Mouse (Mus musculus): ENCODE data around the gene Nop16. TPM values are rescaled to one million over a fixed set of nuclear protein-coding genes. Genes with fewer than 3 reads are reported as not detected.
"Not testable (repeated sequence)": the region's sequence is repeated elsewhere in the genome, so short reads cannot be mapped to it uniquely, and the experiment has no call there.

Gene Nop16
- polyA plus RNA-seq, 1 experiment from 2014 or later, result 75.1 TPM

GRCm38 (mm10) chr13:54616307-54616706 is 26.4 kb upstream of the Nop16 start:
- no peaks in the 10 kb centered on the region for H3K36me3 ChIP-seq (replicated peaks; ENCODE audit: control insufficient read depth, insufficient read depth, low read depth, low read length)
- H3K4me3 ChIP-seq (ENCODE audit: low read depth, low read length), result no peak overlapping the region
- ATAC-seq (replicated peaks; ENCODE audit: insufficient number of reproducible peaks, low FRiP score, low TSS enrichment, low read depth) (no peak), DNase-seq (ENCODE audit: low spot score) (no peak)
- H3K9me3 ChIP-seq (replicated peaks; ENCODE audit: control insufficient read depth, low read length), result no peaks in the 10 kb centered on the region
- no peaks in the 10 kb centered on the region for H3K27me3 ChIP-seq (ENCODE audit: control insufficient read depth, insufficient read depth, low read length)
- 81% methylated on average over 8 of the region's 8 CpGs for WGBS
- no peak overlapping the region for H3K4me2 ChIP-seq (ENCODE audit: low read depth, low read length)
- no peaks in the 10 kb centered on the region for H3K4me1 ChIP-seq (ENCODE audit: control insufficient read depth, insufficient read depth, low read length)
- no peak overlapping the region for H3K27ac ChIP-seq (replicated peaks; ENCODE audit: low read depth, low read length)
- no peak overlapping the region for H3K9ac ChIP-seq (replicated peaks; ENCODE audit: low read length)

GRCm38 (mm10) chr13:54613141-54613540 is 23.3 kb upstream of the Nop16 start:
- not testable (repeated sequence) for H3K9me3 ChIP-seq (replicated peaks; ENCODE audit: control insufficient read depth, low read length); ATAC-seq (replicated peaks; ENCODE audit: insufficient number of reproducible peaks, low FRiP score, low TSS enrichment, low read depth); H3K9ac ChIP-seq (replicated peaks; ENCODE audit: low read length); H3K4me1 ChIP-seq (ENCODE audit: control insufficient read depth, insufficient read depth, low read length); DNase-seq (ENCODE audit: low spot score); H3K4me2 ChIP-seq (ENCODE audit: low read depth, low read length); H3K36me3 ChIP-seq (replicated peaks; ENCODE audit: control insufficient read depth, insufficient read depth, low read depth, low read length); H3K4me3 ChIP-seq (ENCODE audit: low read depth, low read length); H3K27me3 ChIP-seq (ENCODE audit: control insufficient read depth, insufficient read depth, low read length); H3K27ac ChIP-seq (replicated peaks; ENCODE audit: low read depth, low read length)
- WGBS, result 84% methylated on average over 8 of the region's 8 CpGs

GRCm38 (mm10) chr13:54610972-54611754 is 21.3 kb upstream of the Nop16 start, which contains the start of gene Cltb:
Cltb (minus strand) TSS chr13:54611344.
- peak within 1 kb of the TSS; percentile 71 for H3K9ac ChIP-seq (replicated peaks; ENCODE audit: low read length)
- H3K9me3 ChIP-seq (replicated peaks; ENCODE audit: control insufficient read depth, low read length), result no peaks in the 10 kb centered on the region
- under 1% methylated on average over 65 of the region's 66 CpGs for WGBS
- ATAC-seq (replicated peaks; ENCODE audit: insufficient number of reproducible peaks, low FRiP score, low TSS enrichment, low read depth) (peak; percentile 49), DNase-seq (ENCODE audit: low spot score) (peak; percentile 78)
- no peaks in the 10 kb centered on the region for H3K36me3 ChIP-seq (replicated peaks; ENCODE audit: control insufficient read depth, insufficient read depth, low read depth, low read length)
- peak within 1 kb of the TSS; percentile 94 for H3K4me2 ChIP-seq (ENCODE audit: low read depth, low read length)
- no peak within 1 kb of the TSS for H3K27ac ChIP-seq (replicated peaks; ENCODE audit: low read depth, low read length)
- no peaks in the 10 kb centered on the region for H3K4me1 ChIP-seq (ENCODE audit: control insufficient read depth, insufficient read depth, low read length)
- peaks cover 4% of the 10 kb centered on the region; the same call in 1 of the 2 replicates for H3K27me3 ChIP-seq (ENCODE audit: control insufficient read depth, insufficient read depth, low read length)
- peak within 1 kb of the TSS; percentile 61 for H3K4me3 ChIP-seq (ENCODE audit: low read depth, low read length)

- H3K4me1 ChIP-seq (ENCODE audit: control insufficient read depth, insufficient read depth, low read length), result no peaks in the 10 kb centered on the region
- ATAC-seq (replicated peaks; ENCODE audit: insufficient number of reproducible peaks, low FRiP score, low TSS enrichment, low read depth) (peak; percentile 31; the same call in 1 of the 2 replicates), DNase-seq (ENCODE audit: low spot score) (no peak)
- no peaks in the 10 kb centered on the region for H3K9me3 ChIP-seq (replicated peaks; ENCODE audit: control insufficient read depth, low read length)
- peak overlapping the region; percentile 94 for H3K4me2 ChIP-seq (ENCODE audit: low read depth, low read length)
- H3K27me3 ChIP-seq (ENCODE audit: control insufficient read depth, insufficient read depth, low read length), result peaks cover 4% of the 10 kb centered on the region; the same call in 1 of the 2 replicates
- H3K4me3 ChIP-seq (ENCODE audit: low read depth, low read length), result peak overlapping the region; percentile 61
- WGBS, result 8% methylated on average over 13 of the region's 13 CpGs
- H3K36me3 ChIP-seq (replicated peaks; ENCODE audit: control insufficient read depth, insufficient read depth, low read depth, low read length), result no peaks in the 10 kb centered on the region
- no peak overlapping the region for H3K27ac ChIP-seq (replicated peaks; ENCODE audit: low read depth, low read length)
- H3K9ac ChIP-seq (replicated peaks; ENCODE audit: low read length), result peak overlapping the region; percentile 71
These were observed 20.7 kb upstream of the Nop16 start for GRCm38 (mm10) chr13:54610613-54610971.

GRCm38 (mm10) chr13:54609301-54609700 is 19.4 kb upstream of the Nop16 start:
- WGBS, result 21% methylated on average over 1 of the region's 1 CpGs
- Histone ChIP-seq H3K4me2 (ENCODE audit: low read depth, low read length) (no peak overlapping the region), H3K9me3 (replicated peaks; ENCODE audit: control insufficient read depth, low read length) (no peaks in the 10 kb centered on the region), H3K27me3 (ENCODE audit: control insufficient read depth, insufficient read depth, low read length) (peaks cover 4% of the 10 kb centered on the region; the same call in 1 of the 2 replicates), H3K9ac (replicated peaks; ENCODE audit: low read length) (no peak overlapping the region), H3K4me1 (ENCODE audit: control insufficient read depth, insufficient read depth, low read length) (no peaks in the 10 kb centered on the region), H3K27ac (replicated peaks; ENCODE audit: low read depth, low read length) (no peak overlapping the region), H3K4me3 (ENCODE audit: low read depth, low read length) (no peak overlapping the region), H3K36me3 (replicated peaks; ENCODE audit: control insufficient read depth, insufficient read depth, low read depth, low read length) (no peaks in the 10 kb centered on the region)
- DNase-seq (ENCODE audit: low spot score) (no peak), ATAC-seq (replicated peaks; ENCODE audit: insufficient number of reproducible peaks, low FRiP score, low TSS enrichment, low read depth) (no peak)

- DNase-seq (ENCODE audit: low spot score) (no peak), ATAC-seq (replicated peaks; ENCODE audit: insufficient number of reproducible peaks, low FRiP score, low TSS enrichment, low read depth) (no peak)
- H3K9ac ChIP-seq (replicated peaks; ENCODE audit: low read length), result peak overlapping the region; percentile 15; the same call in 1 of the 2 replicates
- no peaks in the 10 kb centered on the region for H3K9me3 ChIP-seq (replicated peaks; ENCODE audit: control insufficient read depth, low read length)
- no peaks in the 10 kb centered on the region for H3K4me1 ChIP-seq (ENCODE audit: control insufficient read depth, insufficient read depth, low read length)
- no peak overlapping the region for H3K4me2 ChIP-seq (ENCODE audit: low read depth, low read length)
- no peak overlapping the region for H3K27ac ChIP-seq (replicated peaks; ENCODE audit: low read depth, low read length)
- WGBS, result 13% methylated on average over 8 of the region's 8 CpGs
- H3K36me3 ChIP-seq (replicated peaks; ENCODE audit: control insufficient read depth, insufficient read depth, low read depth, low read length), result no peaks in the 10 kb centered on the region
- H3K4me3 ChIP-seq (ENCODE audit: low read depth, low read length), result no peak overlapping the region
- H3K27me3 ChIP-seq (ENCODE audit: control insufficient read depth, insufficient read depth, low read length), result peaks cover 4% of the 10 kb centered on the region; the same call in 1 of the 2 replicates
These were observed 18.8 kb upstream of the Nop16 start for GRCm38 (mm10) chr13:54608666-54609065.

- H3K4me3 ChIP-seq (ENCODE audit: low read depth, low read length), result no peak overlapping the region
- no peak overlapping the region for H3K9ac ChIP-seq (replicated peaks; ENCODE audit: low read length)
- H3K27me3 ChIP-seq (ENCODE audit: control insufficient read depth, insufficient read depth, low read length), result peaks cover 4% of the 10 kb centered on the region; the same call in 1 of the 2 replicates
- H3K27ac ChIP-seq (replicated peaks; ENCODE audit: low read depth, low read length), result no peak overlapping the region
- no peaks in the 10 kb centered on the region for H3K9me3 ChIP-seq (replicated peaks; ENCODE audit: control insufficient read depth, low read length)
- H3K36me3 ChIP-seq (replicated peaks; ENCODE audit: control insufficient read depth, insufficient read depth, low read depth, low read length), result no peaks in the 10 kb centered on the region
- no peak overlapping the region for H3K4me2 ChIP-seq (ENCODE audit: low read depth, low read length)
- ATAC-seq (replicated peaks; ENCODE audit: insufficient number of reproducible peaks, low FRiP score, low TSS enrichment, low read depth) (no peak), DNase-seq (ENCODE audit: low spot score) (no peak)
- H3K4me1 ChIP-seq (ENCODE audit: control insufficient read depth, insufficient read depth, low read length), result no peaks in the 10 kb centered on the region
- WGBS, result 78% methylated on average over 3 of the region's 3 CpGs
These were observed 18.1 kb upstream of the Nop16 start for GRCm38 (mm10) chr13:54608002-54608401.

- Histone ChIP-seq H3K4me1 (ENCODE audit: control insufficient read depth, insufficient read depth, low read length) (no peaks in the 10 kb centered on the region), H3K36me3 (replicated peaks; ENCODE audit: control insufficient read depth, insufficient read depth, low read depth, low read length) (no peaks in the 10 kb centered on the region), H3K9me3 (replicated peaks; ENCODE audit: control insufficient read depth, low read length) (no peaks in the 10 kb centered on the region), H3K27me3 (ENCODE audit: control insufficient read depth, insufficient read depth, low read length) (peaks cover 4% of the 10 kb centered on the region; the same call in 1 of the 2 replicates), H3K4me2 (ENCODE audit: low read depth, low read length) (no peak overlapping the region), H3K27ac (replicated peaks; ENCODE audit: low read depth, low read length) (no peak overlapping the region), H3K4me3 (ENCODE audit: low read depth, low read length) (no peak overlapping the region), H3K9ac (replicated peaks; ENCODE audit: low read length) (no peak overlapping the region)
- 70% methylated on average over 5 of the region's 5 CpGs for WGBS
- no peak for ATAC-seq (replicated peaks; ENCODE audit: insufficient number of reproducible peaks, low FRiP score, low TSS enrichment, low read depth)
- DNase-seq (ENCODE audit: low spot score), result no peak
These were observed 17.3 kb upstream of the Nop16 start for GRCm38 (mm10) chr13:54607204-54607603.
